Mouse (Mus musculus): ENCODE measurements around the gene Adamts12. TPM values are rescaled to one million over a fixed set of nuclear protein-coding genes. Genes with fewer than 3 reads are reported as not detected.

Adamts12 gene
- polyA plus RNA-seq, 1 experiment from 2014 or later = 3.1 TPM

DNA sequence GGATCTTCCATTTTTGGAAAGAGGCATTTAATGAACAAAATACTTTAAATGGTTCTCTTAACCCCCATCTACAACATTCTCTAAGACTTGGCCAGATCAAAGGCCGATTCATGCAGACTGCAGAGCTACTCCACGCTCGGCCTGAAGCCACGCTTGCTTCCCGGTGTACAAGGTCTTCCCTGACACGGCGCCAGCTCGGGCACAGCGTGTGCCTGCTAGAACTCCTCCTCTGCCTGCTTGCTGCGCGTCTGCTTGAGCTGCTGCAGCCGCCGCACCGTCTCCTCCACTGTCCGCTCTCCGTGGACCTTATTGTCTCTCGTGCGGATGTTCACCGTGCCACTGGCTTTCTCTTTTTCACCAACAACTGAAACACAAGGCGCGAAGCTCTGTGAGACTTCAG lies 319.2 kb downstream of the Adamts12 start:
- DNase-seq (ENCODE audit: low spot score) (no peak), ATAC-seq (ENCODE audit: low FRiP score) (no peak)
- peaks cover 55% of the 10 kb centered on the region for H3K36me3 ChIP-seq (replicated peaks; ENCODE audit: control insufficient read depth, insufficient read depth)
- H3K9me3 ChIP-seq (ENCODE audit: control insufficient read depth, low read length) = no peaks in the 10 kb centered on the region
- H3K27ac ChIP-seq = no peak overlapping the region
- H3K4me3 ChIP-seq (replicated peaks; ENCODE audit: low read length) = no peak overlapping the region
- no peak overlapping the region for H3K9ac ChIP-seq
- H3K4me2 ChIP-seq (replicated peaks) = no peak overlapping the region
- no peaks in the 10 kb centered on the region for H3K27me3 ChIP-seq (ENCODE audit: control insufficient read depth, insufficient read depth, low read length)
- no peaks in the 10 kb centered on the region for H3K4me1 ChIP-seq (replicated peaks; ENCODE audit: control insufficient read depth, insufficient read depth, low read length)
- 96% methylated on average over 21 of the region's 21 CpGs for WGBS

DNA sequence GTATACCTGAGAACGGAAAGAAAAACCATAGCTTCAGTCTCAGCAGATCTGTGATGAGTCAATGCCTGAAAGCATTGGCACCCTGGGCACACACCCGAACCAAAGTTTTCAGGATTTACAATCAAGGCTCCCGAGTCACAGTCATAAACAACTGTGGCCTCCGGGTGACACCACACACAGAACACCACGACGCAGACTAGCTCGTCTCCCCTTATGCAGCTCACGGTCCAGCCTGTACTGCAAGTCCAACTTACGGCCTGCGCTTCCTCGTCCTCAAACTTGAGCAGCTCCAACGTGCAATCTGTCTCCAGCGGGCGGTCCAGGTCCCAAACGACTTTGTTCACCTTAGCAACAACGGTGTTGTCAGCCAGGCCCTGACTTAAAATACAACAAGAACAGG lies 328.3 kb downstream of the Adamts12 start:
- Histone ChIP-seq H3K27ac (no peak overlapping the region), H3K9ac (no peak overlapping the region), H3K4me1 (replicated peaks; ENCODE audit: control insufficient read depth, insufficient read depth, low read length) (no peaks in the 10 kb centered on the region), H3K9me3 (ENCODE audit: control insufficient read depth, low read length) (no peaks in the 10 kb centered on the region), H3K27me3 (ENCODE audit: control insufficient read depth, insufficient read depth, low read length) (no peaks in the 10 kb centered on the region), H3K4me2 (replicated peaks) (no peak overlapping the region), H3K36me3 (replicated peaks; ENCODE audit: control insufficient read depth, insufficient read depth) (peaks cover 86% of the 10 kb centered on the region), H3K4me3 (replicated peaks; ENCODE audit: low read length) (no peak overlapping the region)
- 93% methylated on average over 16 of the region's 16 CpGs for WGBS
- DNase-seq (ENCODE audit: low spot score) (no peak), ATAC-seq (ENCODE audit: low FRiP score) (no peak)

DNA sequence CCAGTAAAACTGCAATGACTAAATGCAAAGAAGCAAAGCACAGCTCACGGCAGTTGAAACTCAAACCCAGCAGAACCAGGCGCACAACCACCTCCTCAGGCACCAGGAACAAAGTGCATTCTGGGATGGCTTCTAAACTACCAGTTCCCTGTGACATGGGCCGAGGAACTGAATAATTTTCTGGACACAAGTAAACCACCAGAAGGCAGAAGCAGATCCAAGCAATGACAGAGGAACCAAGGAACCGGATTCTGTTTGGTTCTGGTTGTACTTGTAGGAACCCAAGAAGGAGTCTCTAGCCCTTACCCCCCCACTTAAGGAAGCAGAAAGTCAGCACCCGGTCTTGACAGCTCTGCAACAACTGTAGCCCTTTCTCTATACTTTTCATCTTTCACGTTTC lies 331.8 kb downstream of the Adamts12 start:
- H3K9ac ChIP-seq = no peak overlapping the region
- no peak overlapping the region for H3K4me2 ChIP-seq (replicated peaks)
- no peak for DNase-seq (ENCODE audit: low spot score)
- no peaks in the 10 kb centered on the region for H3K27me3 ChIP-seq (ENCODE audit: control insufficient read depth, insufficient read depth, low read length)
- WGBS = 90% methylated on average over 6 of the region's 6 CpGs
- H3K4me3 ChIP-seq (replicated peaks; ENCODE audit: low read length) = no peak overlapping the region
- H3K4me1 ChIP-seq (replicated peaks; ENCODE audit: control insufficient read depth, insufficient read depth, low read length) = peaks cover 8% of the 10 kb centered on the region
- no peak for ATAC-seq (ENCODE audit: low FRiP score)
- no peaks in the 10 kb centered on the region for H3K9me3 ChIP-seq (ENCODE audit: control insufficient read depth, low read length)
- H3K27ac ChIP-seq = no peak overlapping the region
- H3K36me3 ChIP-seq (replicated peaks; ENCODE audit: control insufficient read depth, insufficient read depth) = peaks cover 51% of the 10 kb centered on the region

Other genes with a start within 250 kb of the Adamts12 start
- 4.1 and 5.5 TPM in 2 replicates for gene C1qtnf3, start 112.5 kb upstream of the Adamts12 start, polyA plus RNA-seq (2014; fragmentation: Nextera tagmentation; extraction: Ambion mirVana)
- 16.6 and 16.7 TPM in 2 replicates for gene Amacr, start 83.0 kb upstream of the Adamts12 start, polyA plus RNA-seq (2014; fragmentation: Nextera tagmentation; extraction: Ambion mirVana)
- 0.20 and 0.23 TPM in 2 replicates for gene Slc45a2, start 64.1 kb upstream of the Adamts12 start, polyA plus RNA-seq (2014; fragmentation: Nextera tagmentation; extraction: Ambion mirVana)
- 4.0 and 4.3 TPM in 2 replicates for gene Rxfp3, start 26.8 kb upstream of the Adamts12 start, polyA plus RNA-seq (2014; fragmentation: Nextera tagmentation; extraction: Ambion mirVana)

Measured in hindbrain, embryonic 14.5 days (tissue).